Mouse (Mus musculus) E14TG2a.4 (cell line): ENCODE measurements around the gene Glrx3.

Experiments
- CTCF ChIP-seq: conservative IDR thresholded peaks from 2 replicates; pipeline ENCODE4 v1.5.1; 2014; ENCODE audit warnings: low read length
- NANOG ChIP-seq: IDR thresholded peaks from 2 replicates; pipeline ENCODE4 v1.6.1; 2014; ENCODE audit warnings: borderline replicate concordance, low read length, mixed read lengths
- POU5F1 ChIP-seq: IDR thresholded peaks from 2 replicates; pipeline ENCODE4 v1.6.1; 2014; ENCODE audit warnings: low read length, borderline replicate concordance

DNA sequence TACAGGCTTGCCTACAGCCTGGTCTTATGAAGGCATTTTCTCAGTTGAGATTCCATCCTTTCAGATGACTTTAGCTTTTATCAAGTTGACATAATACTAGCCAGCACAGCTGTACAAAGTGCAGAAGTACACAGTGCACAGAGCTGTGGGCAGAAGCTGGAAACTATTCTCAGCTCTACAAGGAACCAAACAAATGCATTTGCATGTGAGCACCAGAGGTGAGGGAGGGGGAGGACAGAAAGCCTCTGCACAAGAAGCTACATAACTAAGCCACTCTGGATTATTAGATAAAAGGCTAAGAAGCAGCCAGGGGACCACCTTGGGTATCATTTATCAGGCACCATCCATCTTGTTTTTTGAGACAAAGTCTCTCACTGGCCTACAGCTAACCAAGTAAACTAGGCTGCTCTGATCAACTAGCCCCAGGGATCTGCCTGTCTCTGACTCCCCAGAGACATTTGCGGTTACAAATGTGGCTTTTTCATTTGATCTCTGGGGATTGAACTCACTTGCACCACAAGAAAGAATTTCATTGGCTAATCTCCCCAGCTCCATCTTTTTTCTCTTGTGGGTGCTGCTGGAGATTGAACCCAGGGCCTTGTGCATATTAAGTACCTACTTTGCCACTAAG, 29.9 kb upstream of the Glrx3 start:
- no peak for TF ChIP-seq CTCF
- TF ChIP-seq NANOG: no peak
- TF ChIP-seq POU5F1: no peak
